Mouse (Mus musculus): Measurements from ENCODE around the gene Apoc3. TPM values are rescaled to one million over a fixed set of nuclear protein-coding genes. Genes with fewer than 3 reads are reported as not detected.
A peak's percentile ranks its signal among the peaks of the same experiment; 100 is the strongest.

Gene Apoc3
- polyA plus RNA-seq, 1 experiment from 2014 or later, result not detected

DNA sequence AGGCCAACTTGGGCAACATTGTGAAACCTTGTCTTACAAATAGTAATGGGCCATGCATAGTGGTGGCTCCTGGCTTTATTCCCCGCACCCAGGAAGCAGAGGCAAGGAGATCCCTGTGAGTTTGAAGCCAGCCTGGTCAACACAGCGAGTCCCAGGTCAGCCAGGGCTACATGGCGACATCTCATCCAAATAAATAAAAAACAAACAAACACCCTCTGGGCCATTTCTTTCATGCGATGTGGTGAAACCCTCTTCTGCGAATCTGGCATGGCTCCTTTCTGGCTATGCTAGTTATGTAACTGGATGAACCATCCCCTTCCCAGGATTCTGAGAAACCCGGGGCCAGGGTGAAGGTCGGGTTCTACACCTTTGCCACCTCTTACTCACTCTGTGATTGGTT, 20.7 kb upstream of the Apoc3 start:
- Histone ChIP-seq H3K4me3 (no peak overlapping the region), H3K4me2 (no peak overlapping the region), H3K4me1 (no peaks in the 10 kb centered on the region), H3K9ac (no peak overlapping the region), H3K27me3 (replicated peaks) (peaks cover 4% of the 10 kb centered on the region; the same call in 1 of the 2 replicates), H3K27ac (no peak overlapping the region), H3K9me3 (no peaks in the 10 kb centered on the region), H3K36me3 (replicated peaks) (no peaks in the 10 kb centered on the region)
- 92% methylated on average over 7 of the region's 7 CpGs for WGBS
- ATAC-seq (replicated peaks), result no peak

- Histone ChIP-seq H3K36me3 (replicated peaks) (no peaks in the 10 kb centered on the region), H3K4me3 (no peak overlapping the region), H3K9ac (no peak overlapping the region), H3K27me3 (replicated peaks) (no peaks in the 10 kb centered on the region), H3K4me1 (no peaks in the 10 kb centered on the region), H3K27ac (no peak overlapping the region), H3K4me2 (no peak overlapping the region), H3K9me3 (no peaks in the 10 kb centered on the region)
- WGBS, result 29% methylated on average over 11 of the region's 11 CpGs
- peak; percentile 81; the same call in 1 of the 2 replicates for ATAC-seq (replicated peaks)
Measured at GRCm38 (mm10) chr9:46246752-46247324, 11.4 kb upstream of the Apoc3 start.

DNA sequence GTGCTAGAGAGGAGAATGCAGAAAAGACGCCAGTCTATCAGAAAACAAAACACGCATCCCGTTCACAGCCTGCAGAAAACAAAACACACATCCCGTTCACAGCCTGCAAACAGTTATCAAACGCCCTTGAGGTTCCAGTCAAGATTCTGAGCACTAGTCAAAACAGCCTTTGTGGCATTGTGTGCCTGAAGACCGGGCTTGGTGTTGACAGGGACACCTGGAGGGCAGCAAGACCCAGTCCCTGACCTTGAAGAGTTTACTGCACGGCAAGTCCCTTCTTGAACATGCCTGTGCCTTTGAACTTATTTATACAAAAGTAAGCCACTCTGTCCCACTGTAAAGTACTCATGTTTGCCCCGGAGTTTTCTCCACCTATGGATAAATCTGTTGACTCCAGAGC, 8.1 kb upstream of the Apoc3 start:
- no peak for ATAC-seq (replicated peaks)
- H3K27ac ChIP-seq, result no peak overlapping the region
- H3K4me2 ChIP-seq, result no peak overlapping the region
- H3K9ac ChIP-seq, result no peak overlapping the region
- no peaks in the 10 kb centered on the region for H3K9me3 ChIP-seq
- no peaks in the 10 kb centered on the region for H3K36me3 ChIP-seq (replicated peaks)
- 59% methylated on average over 8 of the region's 8 CpGs for WGBS
- H3K4me3 ChIP-seq, result no peak overlapping the region
- no peaks in the 10 kb centered on the region for H3K4me1 ChIP-seq
- H3K27me3 ChIP-seq (replicated peaks), result no peaks in the 10 kb centered on the region

GRCm38 (mm10) chr9:46243122-46243521, 7.7 kb upstream of the Apoc3 start:
- Histone ChIP-seq H3K9ac (no peak overlapping the region), H3K36me3 (replicated peaks) (no peaks in the 10 kb centered on the region), H3K9me3 (no peaks in the 10 kb centered on the region), H3K27me3 (replicated peaks) (no peaks in the 10 kb centered on the region), H3K4me3 (no peak overlapping the region), H3K27ac (no peak overlapping the region), H3K4me2 (no peak overlapping the region), H3K4me1 (no peaks in the 10 kb centered on the region)
- 62% methylated on average over 4 of the region's 4 CpGs for WGBS
- no peak for ATAC-seq (replicated peaks)

DNA sequence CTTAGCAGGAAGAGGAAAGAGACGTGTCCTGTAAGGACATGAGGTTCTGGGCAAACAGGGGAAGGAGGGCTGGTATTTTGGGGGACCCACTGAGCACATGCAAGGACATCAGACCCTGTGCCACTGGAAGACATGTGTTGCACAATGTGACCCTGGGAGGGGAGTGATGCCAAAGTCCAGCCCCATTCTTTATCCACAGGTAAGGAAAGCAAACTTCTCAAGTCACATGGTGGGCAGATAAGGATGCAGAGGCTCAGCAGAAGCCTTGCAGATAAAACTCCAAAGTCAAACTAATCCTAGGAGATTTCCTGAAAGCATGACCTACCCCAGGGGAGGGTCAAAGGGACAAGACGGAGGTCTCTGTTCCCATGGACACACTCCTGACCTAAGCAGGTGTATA, 6.4 kb upstream of the Apoc3 start:
- no peak overlapping the region for H3K27ac ChIP-seq
- 85% methylated on average over 2 of the region's 2 CpGs for WGBS
- no peak overlapping the region for H3K4me3 ChIP-seq
- H3K27me3 ChIP-seq (replicated peaks), result no peaks in the 10 kb centered on the region
- no peaks in the 10 kb centered on the region for H3K4me1 ChIP-seq
- ATAC-seq (replicated peaks), result no peak
- H3K9me3 ChIP-seq, result no peaks in the 10 kb centered on the region
- H3K36me3 ChIP-seq (replicated peaks), result no peaks in the 10 kb centered on the region
- H3K4me2 ChIP-seq, result no peak overlapping the region
- no peak overlapping the region for H3K9ac ChIP-seq

DNA sequence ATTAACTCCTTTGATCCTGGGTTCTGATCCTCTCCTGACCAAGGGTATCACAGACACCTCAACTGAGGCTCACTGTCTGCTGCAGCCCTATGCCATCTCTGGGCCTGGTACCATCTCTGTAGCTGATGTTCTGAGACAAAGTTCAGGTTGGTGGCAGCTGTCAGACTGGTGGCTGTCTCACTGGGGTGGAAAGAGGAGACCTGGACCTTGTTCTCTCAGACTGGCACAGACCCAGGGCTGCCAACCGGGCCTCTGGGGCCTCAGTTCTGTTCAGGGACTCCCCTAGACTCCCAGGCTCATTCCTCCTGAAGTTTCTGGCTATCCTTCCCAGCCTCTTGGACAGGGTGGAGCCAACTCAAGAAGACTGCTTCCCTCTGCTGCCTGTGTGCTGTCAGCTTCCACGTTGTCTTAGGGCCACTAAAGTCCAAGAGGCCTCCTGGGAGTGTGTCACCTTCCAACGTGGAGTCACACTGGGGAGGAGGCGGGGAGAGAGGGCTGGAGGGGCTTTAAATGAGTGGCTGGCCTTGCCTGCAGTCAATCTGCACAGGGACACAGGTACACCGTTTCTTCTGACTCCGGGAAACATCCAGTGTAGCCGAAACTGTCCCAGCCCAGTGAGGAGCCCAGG, 5.2 kb upstream of the Apoc3 start, which contains the start of gene Apoa4:
TSS of gene Apoa4 (plus strand) at position 171 of the 628 bp plus-strand sequence.
- H3K4me2 ChIP-seq, result no peak within 1 kb of the TSS
- no peak within 1 kb of the TSS for H3K4me3 ChIP-seq
- H3K9me3 ChIP-seq, result no peaks in the 10 kb centered on the region
- 65% methylated on average over 7 of the region's 7 CpGs for WGBS
- no peak for ATAC-seq (replicated peaks)
- no peaks in the 10 kb centered on the region for H3K36me3 ChIP-seq (replicated peaks)
- H3K9ac ChIP-seq, result no peak within 1 kb of the TSS
- no peaks in the 10 kb centered on the region for H3K27me3 ChIP-seq (replicated peaks)
- H3K4me1 ChIP-seq, result no peaks in the 10 kb centered on the region
- H3K27ac ChIP-seq, result no peak within 1 kb of the TSS

- no peaks in the 10 kb centered on the region for H3K36me3 ChIP-seq (replicated peaks)
- H3K9me3 ChIP-seq, result no peaks in the 10 kb centered on the region
- WGBS, result 84% methylated on average over 7 of the region's 7 CpGs
- no peak overlapping the region for H3K4me2 ChIP-seq
- no peak overlapping the region for H3K27ac ChIP-seq
- ATAC-seq (replicated peaks), result no peak
- no peak overlapping the region for H3K9ac ChIP-seq
- H3K4me1 ChIP-seq, result no peaks in the 10 kb centered on the region
- H3K4me3 ChIP-seq, result no peak overlapping the region
- H3K27me3 ChIP-seq (replicated peaks), result no peaks in the 10 kb centered on the region
Measured at GRCm38 (mm10) chr9:46238850-46239249, 3.4 kb upstream of the Apoc3 start.

- WGBS, result 44% methylated on average over 4 of the region's 4 CpGs
- ATAC-seq (replicated peaks), result no peak
Measured at GRCm38 (mm10) chr9:46235649-46236048, 213 bp upstream of the Apoc3 start.

DNA sequence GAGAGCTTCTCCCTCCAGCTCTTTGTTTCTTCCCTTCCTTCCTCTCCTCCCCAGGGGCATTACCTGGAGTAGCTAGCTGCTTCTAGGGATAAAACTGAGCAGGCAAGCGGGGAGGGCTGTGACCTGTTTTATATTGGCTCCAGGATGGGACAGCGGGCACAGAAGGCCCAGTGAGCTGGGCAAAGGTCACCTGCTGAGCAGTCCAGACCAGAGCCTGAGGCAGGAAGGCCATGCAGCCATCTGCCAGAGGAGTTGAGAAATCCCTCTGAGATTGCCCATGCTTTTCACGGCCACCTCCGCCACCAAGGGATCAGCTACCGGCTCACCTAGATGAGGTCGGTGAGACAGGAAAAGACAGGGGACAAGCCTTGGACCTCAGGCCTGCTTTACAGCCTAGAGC, 240 bp downstream of the Apoc3 start:
- Histone ChIP-seq H3K36me3 (replicated peaks) (no peaks in the 10 kb centered on the region), H3K27ac (no peak overlapping the region), H3K4me1 (peaks cover 5% of the 10 kb centered on the region), H3K9me3 (no peaks in the 10 kb centered on the region), H3K27me3 (replicated peaks) (no peaks in the 10 kb centered on the region), H3K4me2 (no peak overlapping the region), H3K4me3 (no peak overlapping the region), H3K9ac (no peak overlapping the region)
- 86% methylated on average over 6 of the region's 6 CpGs for WGBS
- no peak for ATAC-seq (replicated peaks)

More at GRCm38 (mm10) chr9:46235649-46236048, 213 bp upstream of the Apoc3 start:
- no peak overlapping the region for H3K9ac ChIP-seq
- no peaks in the 10 kb centered on the region for H3K9me3 ChIP-seq
- no peak overlapping the region for H3K27ac ChIP-seq
- no peak overlapping the region for H3K4me3 ChIP-seq
- H3K36me3 ChIP-seq (replicated peaks), result no peaks in the 10 kb centered on the region
- no peak overlapping the region for H3K4me2 ChIP-seq
- H3K4me1 ChIP-seq, result peaks cover 3% of the 10 kb centered on the region
- no peaks in the 10 kb centered on the region for H3K27me3 ChIP-seq (replicated peaks)

DNA sequence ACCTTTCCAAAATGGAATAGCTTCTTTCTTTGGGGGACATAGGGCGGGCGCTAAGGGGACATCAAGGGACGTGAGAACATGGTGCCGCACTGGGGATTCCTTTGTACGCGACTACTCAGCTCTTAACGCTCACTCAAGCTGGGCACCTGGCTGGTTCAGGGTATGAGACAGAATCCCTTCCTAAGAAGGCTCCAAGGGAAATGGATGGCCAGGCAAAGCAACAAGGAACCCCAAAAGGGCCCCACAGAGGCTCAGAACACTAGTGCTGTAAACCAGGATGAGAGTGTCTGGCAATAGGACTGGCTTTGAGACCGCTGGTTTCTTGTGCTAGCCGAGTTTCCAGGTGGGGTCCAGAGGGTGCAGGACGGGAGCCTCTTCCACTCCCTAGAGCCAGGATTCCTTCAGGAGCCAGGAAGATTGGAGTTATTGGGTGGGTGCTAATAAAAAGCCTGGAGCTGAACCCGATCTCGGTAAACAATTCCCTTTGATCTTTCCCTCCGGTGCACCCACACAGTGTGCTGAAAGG, 4.9 kb downstream of the Apoc3 start:
- Histone ChIP-seq H3K4me3 (peak overlapping the region; percentile 42), H3K4me2 (peak overlapping the region; percentile 62), H3K4me1 (peaks cover 8% of the 10 kb centered on the region), H3K27ac (peak overlapping the region; percentile 63), H3K36me3 (replicated peaks) (no peaks in the 10 kb centered on the region), H3K27me3 (replicated peaks) (no peaks in the 10 kb centered on the region), H3K9me3 (no peaks in the 10 kb centered on the region), H3K9ac (peak overlapping the region; percentile 54)
- WGBS, result 13% methylated on average over 13 of the region's 13 CpGs
- ATAC-seq (replicated peaks), result peak; percentile 48

GRCm38 (mm10) chr9:46229573-46230449, 5.6 kb downstream of the Apoc3 start:
- Histone ChIP-seq H3K4me1 (peaks cover 8% of the 10 kb centered on the region), H3K9me3 (no peaks in the 10 kb centered on the region), H3K36me3 (replicated peaks) (no peaks in the 10 kb centered on the region), H3K27ac (peak overlapping the region; percentile 63), H3K9ac (peak overlapping the region; percentile 54), H3K27me3 (replicated peaks) (no peaks in the 10 kb centered on the region), H3K4me2 (peak overlapping the region; percentile 62), H3K4me3 (peak overlapping the region; percentile 42)
- ATAC-seq (replicated peaks), result peak; percentile 97
- 15% methylated on average over 37 of the region's 37 CpGs for WGBS

- H3K4me1 ChIP-seq, result peaks cover 8% of the 10 kb centered on the region
- H3K36me3 ChIP-seq (replicated peaks), result no peaks in the 10 kb centered on the region
- no peak within 1 kb of the TSS for H3K9ac ChIP-seq
- no peak for ATAC-seq (replicated peaks)
- 71% methylated on average over 9 of the region's 9 CpGs for WGBS
- H3K27me3 ChIP-seq (replicated peaks), result no peaks in the 10 kb centered on the region
- H3K4me2 ChIP-seq, result no peak within 1 kb of the TSS
- H3K9me3 ChIP-seq, result no peaks in the 10 kb centered on the region
- no peak within 1 kb of the TSS for H3K4me3 ChIP-seq
- H3K27ac ChIP-seq, result no peak within 1 kb of the TSS
Measured at GRCm38 (mm10) chr9:46228491-46228890, 6.9 kb downstream of the Apoc3 start, which contains the start of gene Apoa1. Gene Apoa1, plus strand, starts transcription at chr9:46228580.
